Mouse (Mus musculus): ENCODE results near the gene Gnb1. TPM values are rescaled to one million over a fixed set of nuclear protein-coding genes. Genes with fewer than 3 reads are reported as not detected.
"Not testable (repeated sequence)": the region's sequence is repeated elsewhere in the genome, so short reads cannot be mapped to it uniquely, and the experiment has no call there.

The Gnb1 gene
- total and polyA plus RNA-seq, 2 experiments from 2014 or later = 405 to 1,405 TPM

DNA sequence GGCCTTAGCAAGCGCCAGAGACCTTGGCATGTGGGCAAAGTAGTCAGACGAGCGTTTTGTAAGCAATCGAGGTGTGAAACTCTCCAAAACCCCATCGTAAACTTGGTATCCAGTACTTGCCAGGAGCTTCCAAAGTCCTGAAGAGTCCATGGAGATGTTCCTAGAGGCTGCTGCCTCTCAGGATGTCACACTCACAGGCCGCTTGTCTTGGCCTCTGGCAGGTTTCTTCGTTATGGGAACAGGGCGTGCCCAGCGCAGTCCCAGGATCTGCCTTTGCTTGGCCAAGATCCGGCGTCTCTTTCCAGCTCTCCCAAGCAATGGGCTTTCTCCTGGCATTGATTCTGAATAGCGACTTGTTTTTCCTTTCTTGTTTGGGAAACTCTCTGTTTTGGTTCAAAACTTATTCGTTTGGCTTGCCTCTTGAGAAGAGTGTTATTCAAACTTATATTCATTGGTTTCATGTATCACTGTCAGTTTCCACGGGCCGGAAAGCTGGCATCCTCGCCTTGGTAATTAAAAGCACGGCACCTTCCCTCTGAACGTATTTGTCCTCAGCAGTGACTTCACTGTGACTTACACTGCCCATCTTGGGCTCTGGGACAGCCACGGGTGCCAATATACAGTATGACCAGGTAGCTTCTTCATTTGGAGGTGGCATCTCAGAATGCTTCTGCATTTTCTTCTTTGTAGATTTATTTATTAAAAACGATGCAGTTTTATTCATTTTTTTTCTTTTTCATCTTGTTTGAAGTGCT is 73.3 kb downstream of the Gnb1 start:
- Histone ChIP-seq H3K4me2 (ENCODE audit: low read depth, low read length, poor library complexity, severe bottlenecking) (peak overlapping the region; percentile 78), H3K27me3 (ENCODE audit: insufficient read depth, low read length) (no peaks in the 10 kb centered on the region), H3K4me1 (ENCODE audit: insufficient read depth, low read length) (peaks cover 11% of the 10 kb centered on the region; the same call in 1 of the 2 replicates), H3K9ac (replicated peaks; ENCODE audit: low read length, poor library complexity, severe bottlenecking) (peak overlapping the region; percentile 72), H3K4me3 (ENCODE audit: low read depth, low read length) (peak overlapping the region; percentile 83), H3K9me3 (ENCODE audit: low read length) (no peaks in the 10 kb centered on the region), H3K27ac (ENCODE audit: low read depth, low read length) (peak overlapping the region; percentile 94), H3K36me3 (ENCODE audit: insufficient read depth, low read length) (peaks cover 17% of the 10 kb centered on the region)
- ATAC-seq (ENCODE audit: low FRiP score) (no peak), DNase-seq (ENCODE audit: low spot score) (peak; percentile 31)
- WGBS = 18% methylated on average over 20 of the region's 20 CpGs
- TF ChIP-seq CTCF (IDR thresholded peaks at IDR 0.05) = no peak

DNA sequence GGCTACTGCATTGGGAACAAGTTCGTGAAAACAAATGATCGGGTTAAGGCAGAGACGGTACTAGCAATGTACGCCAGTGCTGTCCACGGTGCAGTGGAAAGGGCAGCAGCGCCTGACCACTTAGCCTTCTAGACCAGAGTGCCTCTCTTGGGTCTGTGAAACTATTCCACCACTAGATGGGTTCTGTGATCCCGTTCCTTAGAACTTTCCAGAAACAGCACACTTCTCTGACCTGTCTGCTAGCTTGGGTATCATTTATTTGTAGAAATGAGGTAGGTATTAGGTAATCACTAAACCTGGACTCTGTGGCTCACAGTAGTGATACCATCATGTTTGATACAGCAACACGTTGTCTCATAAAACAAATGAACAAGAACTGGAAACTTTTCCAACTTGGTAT is 75.4 kb downstream of the Gnb1 start:
- 0 out of 2 replicates have a peak, but pooled peaks have one; percentile 5 for TF ChIP-seq CTCF (IDR thresholded peaks at IDR 0.05)
- Histone ChIP-seq H3K4me1 (ENCODE audit: insufficient read depth, low read length) (peaks cover 11% of the 10 kb centered on the region; the same call in 1 of the 2 replicates), H3K9ac (replicated peaks; ENCODE audit: low read length, poor library complexity, severe bottlenecking) (no peak overlapping the region), H3K27ac (ENCODE audit: low read depth, low read length) (no peak overlapping the region), H3K4me3 (ENCODE audit: low read depth, low read length) (no peak overlapping the region), H3K9me3 (ENCODE audit: low read length) (no peaks in the 10 kb centered on the region), H3K36me3 (ENCODE audit: insufficient read depth, low read length) (0 out of 2 replicates have a peak, but pooled peaks cover 2% of the 10 kb centered on the region), H3K27me3 (ENCODE audit: insufficient read depth, low read length) (no peaks in the 10 kb centered on the region), H3K4me2 (ENCODE audit: low read depth, low read length, poor library complexity, severe bottlenecking) (no peak overlapping the region)
- ATAC-seq (ENCODE audit: low FRiP score) = no peak
- 89% methylated on average over 8 of the region's 8 CpGs for WGBS
- no peak for DNase-seq (ENCODE audit: low spot score)

DNA sequence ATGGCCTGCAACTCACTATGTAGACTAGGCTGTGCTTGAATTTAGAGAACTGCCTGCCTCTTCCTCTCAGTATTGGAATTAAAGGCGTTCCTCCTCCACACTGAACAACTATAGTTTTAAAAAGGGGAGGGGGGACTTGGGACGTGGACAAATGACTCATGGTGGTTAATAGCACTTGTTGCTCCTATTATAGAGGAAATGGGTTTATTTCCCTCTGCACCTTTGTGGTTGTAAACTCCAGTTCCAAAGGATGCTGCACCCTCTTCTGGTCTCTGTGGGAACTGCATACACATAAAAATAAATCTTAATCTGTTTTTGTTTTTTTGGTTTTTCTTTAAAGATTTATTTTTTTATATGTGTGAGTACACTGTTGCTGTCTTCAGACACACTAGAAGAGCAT is 77.0 kb downstream of the Gnb1 start:
- no peak overlapping the region for H3K27ac ChIP-seq (ENCODE audit: low read depth, low read length)
- ATAC-seq (ENCODE audit: low FRiP score) = no peak
- H3K9ac ChIP-seq (replicated peaks; ENCODE audit: low read length, poor library complexity, severe bottlenecking) = no peak overlapping the region
- TF ChIP-seq CTCF (IDR thresholded peaks at IDR 0.05) = peak; percentile 84
- H3K4me1 ChIP-seq (ENCODE audit: insufficient read depth, low read length) = peaks cover 11% of the 10 kb centered on the region; the same call in 1 of the 2 replicates
- WGBS = 46% methylated on average over 2 of the region's 2 CpGs
- H3K9me3 ChIP-seq (ENCODE audit: low read length) = no peaks in the 10 kb centered on the region
- H3K27me3 ChIP-seq (ENCODE audit: insufficient read depth, low read length) = no peaks in the 10 kb centered on the region
- H3K36me3 ChIP-seq (ENCODE audit: insufficient read depth, low read length) = 0 out of 2 replicates have a peak, but pooled peaks cover 2% of the 10 kb centered on the region
- DNase-seq (ENCODE audit: low spot score) = peak; percentile 36
- H3K4me2 ChIP-seq (ENCODE audit: low read depth, low read length, poor library complexity, severe bottlenecking) = no peak overlapping the region
- H3K4me3 ChIP-seq (ENCODE audit: low read depth, low read length) = no peak overlapping the region

DNA sequence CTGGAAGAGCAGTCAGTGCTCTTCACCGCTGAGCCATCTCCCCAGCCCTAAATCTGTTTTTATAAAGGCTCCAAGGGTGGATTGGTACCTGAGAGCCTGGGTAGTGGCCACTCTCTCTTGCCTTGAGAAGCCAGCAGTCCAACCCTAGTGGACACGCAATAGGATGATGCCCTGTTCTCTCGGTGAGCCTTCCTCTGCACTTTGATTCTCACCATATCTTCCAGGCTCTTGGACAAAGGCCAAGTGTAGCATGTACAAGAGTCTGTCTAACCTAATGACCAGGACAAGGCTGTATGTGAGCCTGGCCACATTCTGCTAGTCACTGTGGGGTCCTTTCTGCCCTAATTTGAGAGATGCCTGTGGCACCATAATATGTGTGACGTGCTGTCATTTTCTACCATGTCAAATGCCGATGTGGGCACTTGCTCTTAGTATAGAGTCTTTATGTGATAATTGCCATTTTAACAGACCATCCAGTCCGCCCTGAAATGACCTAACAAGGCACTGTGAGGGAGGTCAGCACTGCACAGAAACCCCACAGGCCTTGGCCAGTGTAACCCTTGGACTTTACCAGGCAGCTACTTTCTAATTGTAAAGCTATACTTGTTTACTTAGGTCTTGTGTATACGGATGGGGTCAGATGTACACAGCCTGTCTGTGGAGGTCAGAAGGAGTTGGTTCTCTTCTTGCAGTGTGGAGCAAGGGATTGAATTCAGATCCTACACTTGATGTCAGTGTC is 77.6 kb downstream of the Gnb1 start:
- Histone ChIP-seq H3K4me1 (ENCODE audit: insufficient read depth, low read length) (peaks cover 11% of the 10 kb centered on the region; the same call in 1 of the 2 replicates), H3K27ac (ENCODE audit: low read depth, low read length) (no peak overlapping the region), H3K9ac (replicated peaks; ENCODE audit: low read length, poor library complexity, severe bottlenecking) (no peak overlapping the region), H3K4me3 (ENCODE audit: low read depth, low read length) (no peak overlapping the region), H3K4me2 (ENCODE audit: low read depth, low read length, poor library complexity, severe bottlenecking) (no peak overlapping the region), H3K9me3 (ENCODE audit: low read length) (no peaks in the 10 kb centered on the region), H3K27me3 (ENCODE audit: insufficient read depth, low read length) (no peaks in the 10 kb centered on the region), H3K36me3 (ENCODE audit: insufficient read depth, low read length) (0 out of 2 replicates have a peak, but pooled peaks cover 2% of the 10 kb centered on the region)
- TF ChIP-seq CTCF (IDR thresholded peaks at IDR 0.05) = no peak
- ATAC-seq (ENCODE audit: low FRiP score) (no peak), DNase-seq (ENCODE audit: low spot score) (no peak)
- WGBS = 93% methylated on average over 7 of the region's 7 CpGs

DNA sequence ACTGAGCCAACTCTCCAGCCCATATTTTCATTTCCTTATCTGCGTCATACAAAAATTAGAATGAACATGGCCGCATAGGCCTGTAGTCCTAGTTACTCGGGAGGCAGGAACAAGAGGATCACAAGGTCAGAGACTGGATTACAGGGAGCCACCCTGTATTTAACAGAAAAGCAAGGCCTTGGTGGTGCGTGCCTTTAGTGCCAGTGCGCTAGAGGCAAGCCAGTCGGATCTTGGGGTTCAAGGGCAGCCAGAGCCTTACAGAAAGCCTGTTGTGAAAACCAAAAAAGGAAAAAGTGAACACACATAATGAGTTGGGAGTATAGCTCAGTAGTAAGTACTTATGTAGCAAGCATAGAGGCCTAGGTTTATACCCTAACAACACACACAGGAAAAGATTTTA is 78.7 kb downstream of the Gnb1 start:
- Histone ChIP-seq H3K36me3 (ENCODE audit: insufficient read depth, low read length) (0 out of 2 replicates have a peak, but pooled peaks cover 2% of the 10 kb centered on the region), H3K9me3 (ENCODE audit: low read length) (no peaks in the 10 kb centered on the region), H3K9ac (replicated peaks; ENCODE audit: low read length, poor library complexity, severe bottlenecking) (no peak overlapping the region), H3K27ac (ENCODE audit: low read depth, low read length) (no peak overlapping the region), H3K27me3 (ENCODE audit: insufficient read depth, low read length) (no peaks in the 10 kb centered on the region), H3K4me3 (ENCODE audit: low read depth, low read length) (no peak overlapping the region), H3K4me2 (ENCODE audit: low read depth, low read length, poor library complexity, severe bottlenecking) (no peak overlapping the region), H3K4me1 (ENCODE audit: insufficient read depth, low read length) (peaks cover 6% of the 10 kb centered on the region; the same call in 1 of the 2 replicates)
- ATAC-seq (ENCODE audit: low FRiP score) (no peak), DNase-seq (ENCODE audit: low spot score) (no peak)
- 89% methylated on average over 6 of the region's 6 CpGs for WGBS
- TF ChIP-seq CTCF (IDR thresholded peaks at IDR 0.05) = no peak

DNA sequence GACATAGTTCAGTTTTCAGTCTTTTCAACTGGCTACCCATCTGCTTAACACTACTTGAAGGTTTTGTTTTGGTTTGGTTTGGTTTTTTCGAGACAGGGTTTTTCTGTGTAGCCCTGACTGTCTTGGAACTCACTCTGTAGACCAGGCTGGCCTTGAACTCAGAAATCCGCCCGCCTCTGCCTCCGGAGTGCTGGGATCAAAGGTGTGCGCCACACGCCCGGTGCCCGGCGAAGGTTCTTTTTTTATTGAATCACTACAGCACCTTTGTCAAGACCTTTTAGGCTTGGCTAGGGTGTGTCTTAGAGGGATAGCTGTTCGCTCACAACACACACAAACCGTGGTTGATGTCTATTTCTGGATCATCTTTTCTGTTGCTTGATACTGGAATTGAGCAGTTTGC is 79.2 kb downstream of the Gnb1 start:
- not testable (repeated sequence) for H3K27me3 ChIP-seq (ENCODE audit: insufficient read depth, low read length); H3K4me3 ChIP-seq (ENCODE audit: low read depth, low read length); H3K9ac ChIP-seq (replicated peaks; ENCODE audit: low read length, poor library complexity, severe bottlenecking); H3K4me1 ChIP-seq (ENCODE audit: insufficient read depth, low read length); H3K36me3 ChIP-seq (ENCODE audit: insufficient read depth, low read length); H3K4me2 ChIP-seq (ENCODE audit: low read depth, low read length, poor library complexity, severe bottlenecking); H3K27ac ChIP-seq (ENCODE audit: low read depth, low read length); ATAC-seq (ENCODE audit: low FRiP score); H3K9me3 ChIP-seq (ENCODE audit: low read length); DNase-seq (ENCODE audit: low spot score)
- 98% methylated on average over 11 of the region's 11 CpGs for WGBS
